Mouse (Mus musculus) testis, adult 2 months (tissue): ENCODE results near the gene Dph7. TPM values are rescaled to one million over a fixed set of nuclear protein-coding genes. Genes with fewer than 3 reads are reported as not detected.

Experiments used
- H3K27ac ChIP-seq: fragments of 200-500 bp; 2 replicates; pipeline ENCODE4 v1.5.1; 2012; ENCODE audit warnings: low read depth, low read length; ENCODE audit not compliant: control insufficient read depth, insufficient read depth
- H3K27me3 ChIP-seq: fragments of 200-500 bp; 2 replicates; pipeline ENCODE4 v1.6.1; 2012; ENCODE audit warnings: mild to moderate bottlenecking, low read length, moderate library complexity; ENCODE audit not compliant: control insufficient read depth, insufficient read depth
- H3K36me3 ChIP-seq: fragments of 200-500 bp; 2 replicates; pipeline ENCODE4 v1.6.1; 2012; ENCODE audit warnings: mild to moderate bottlenecking, low read length; ENCODE audit not compliant: control insufficient read depth, insufficient read depth
- H3K4me1 ChIP-seq: fragments of 200-500 bp; 2 replicates; pipeline ENCODE4 v1.6.1; 2012; ENCODE audit warnings: low read length; ENCODE audit not compliant: control insufficient read depth, insufficient read depth
- H3K4me3 ChIP-seq: fragments of 200-500 bp; 2 replicates; pipeline ENCODE4 v1.5.1; 2012; ENCODE audit warnings: low read depth, mild to moderate bottlenecking, low read length, moderate library complexity, mixed read lengths; ENCODE audit not compliant: control insufficient read depth
- CTCF ChIP-seq: fragments of 200-500 bp; IDR thresholded peaks from 2 replicates; pipeline ENCODE4 v1.5.1; 2012; ENCODE audit warnings: low read depth, mild to moderate bottlenecking, inconsistent platforms, low read length, moderate library complexity; ENCODE audit not compliant: control insufficient read depth, insufficient read depth, insufficient replicate concordance
- POLR2A ChIP-seq: fragments of 200-500 bp; IDR thresholded peaks from 2 replicates; pipeline ENCODE4 v1.6.1; 2012; ENCODE audit warnings: low read depth, mild to moderate bottlenecking, inconsistent platforms, low read length, moderate library complexity; ENCODE audit not compliant: control insufficient read depth
- polyA plus RNA-seq: library from polyadenylated mRNA; depleted of rRNA; stranded (reverse); fragments of >200 nt; gene quantifications from 2 replicates; pipeline ENCODE4 v1.2.3, GENCODE M21; 2012; rRNA removed

Dph7 gene
- polyA plus RNA-seq, 1 experiment: 10.6 TPM

- Histone ChIP-seq H3K36me3 (no peaks in the 10 kb centered on the region), H3K27ac (no peak overlapping the region), H3K27me3 (no peaks in the 10 kb centered on the region), H3K4me3 (no peak overlapping the region), H3K4me1 (no peaks in the 10 kb centered on the region)
- TF ChIP-seq POLR2A: no peak
- TF ChIP-seq CTCF: no peak
Observed at GRCm38 (mm10) chr2:25003946-25004786, 42.0 kb downstream of the Dph7 start.

- Histone ChIP-seq H3K27me3 (no peaks in the 10 kb centered on the region), H3K4me1 (no peaks in the 10 kb centered on the region), H3K36me3 (peaks cover 1% of the 10 kb centered on the region; the same call in 1 of the 2 replicates), H3K27ac (no peak overlapping the region), H3K4me3 (no peak overlapping the region)
- no peak for TF ChIP-seq POLR2A
- no peak for TF ChIP-seq CTCF
Observed at GRCm38 (mm10) chr2:25006767-25007166, 44.6 kb downstream of the Dph7 start.

GRCm38 (mm10) chr2:25008250-25008649, 46.0 kb downstream of the Dph7 start:
- no peak overlapping the region for H3K4me3 ChIP-seq
- no peak for TF ChIP-seq CTCF
- TF ChIP-seq POLR2A: no peak
- H3K27me3 ChIP-seq: no peaks in the 10 kb centered on the region
- no peak overlapping the region for H3K27ac ChIP-seq
- peaks cover 1% of the 10 kb centered on the region; the same call in 1 of the 2 replicates for H3K36me3 ChIP-seq
- no peaks in the 10 kb centered on the region for H3K4me1 ChIP-seq

Other genes starting within 250 kb of the Dph7 start
- 3.6 and 3.8 TPM in 2 replicates for gene Cacna1b, start 199.2 kb upstream of the Dph7 start, polyA plus RNA-seq
- gene Ehmt1, start 42.8 kb upstream of the Dph7 start, polyA plus RNA-seq: 11.0 and 13.2 TPM in 2 replicates
- gene Arrdc1, start 27.1 kb upstream of the Dph7 start, polyA plus RNA-seq: 13.8 TPM in 2 replicates
- gene Zmynd19, start 12.6 kb upstream of the Dph7 start, polyA plus RNA-seq: 35.8 and 37.9 TPM in 2 replicates
- gene Mrpl41, start 12.7 kb downstream of the Dph7 start, polyA plus RNA-seq: 41.0 and 45.1 TPM in 2 replicates
- gene Pnpla7, start 13.6 kb downstream of the Dph7 start, polyA plus RNA-seq: 50.8 and 58.7 TPM in 2 replicates
- 69.1 and 78.2 TPM in 2 replicates for gene Nsmf, start 92.0 kb downstream of the Dph7 start, polyA plus RNA-seq
- 0.48 TPM in 2 replicates for gene Entpd8, start 117.9 kb downstream of the Dph7 start, polyA plus RNA-seq
- 0.14 and 0.25 TPM in 2 replicates for gene Noxa1, start 132.7 kb downstream of the Dph7 start, polyA plus RNA-seq
- 3.8 and 4.0 TPM in 2 replicates for gene Nrarp, start 218.4 kb downstream of the Dph7 start, polyA plus RNA-seq
- gene Tor4a, start 234.5 kb downstream of the Dph7 start, polyA plus RNA-seq: 0.98 and 1.3 TPM in 2 replicates
- gene Nelfb, start 249.1 kb downstream of the Dph7 start, polyA plus RNA-seq: 20.7 and 24.9 TPM in 2 replicates